Mouse (Mus musculus) intestine, postnatal 0 days (tissue): ENCODE measurements at regions not wholly inside any gene's neighbourhood (a gene's known extent, or its start where the extent isn't known, plus 50 kb on each side); places are given as distances from the start of the nearest gene placed in this dataset.

Experiments used
- ATAC-seq: fragments of 200-750 bp; cut with Nextera tagmentation; 2 replicates; pipeline ENCODE4 v1.8.0; 2017; ENCODE audit warnings: mild to moderate bottlenecking, moderate TSS enrichment, moderate library complexity
- H3K27ac ChIP-seq: fragments of 300-500 bp; sonication (generic); 2 replicates; pipeline ENCODE4 v1.5.1; 2014; ENCODE audit warnings: mild to moderate bottlenecking, low read depth, low read length, moderate library complexity
- H3K27me3 ChIP-seq: fragments of 300-500 bp; sonication (generic); replicated peaks from 2 replicates; pipeline ENCODE4 v1.6.1; 2014; ENCODE audit warnings: low read length, mixed read lengths; ENCODE audit not compliant: control insufficient read depth, insufficient read depth
- H3K36me3 ChIP-seq: fragments of 300-500 bp; sonication (generic); 2 replicates; pipeline ENCODE4 v1.6.1; 2014; ENCODE audit warnings: mild to moderate bottlenecking, moderate library complexity; ENCODE audit not compliant: control insufficient read depth, insufficient read depth
- H3K4me1 ChIP-seq: fragments of 300-500 bp; sonication (generic); replicated peaks from 2 replicates; pipeline ENCODE4 v1.6.1; 2014; ENCODE audit warnings: antibody characterized with exemption, low read length, mixed read lengths; ENCODE audit not compliant: control insufficient read depth, insufficient read depth
- H3K4me2 ChIP-seq: fragments of 300-500 bp; sonication (generic); replicated peaks from 2 replicates; pipeline ENCODE4 v1.6.1; 2014; ENCODE audit warnings: low read depth, mild to moderate bottlenecking, moderate library complexity
- H3K4me3 ChIP-seq: fragments of 300-500 bp; sonication (generic); 2 replicates; pipeline ENCODE4 v1.5.1; 2014; ENCODE audit warnings: low read depth, low read length
- H3K9ac ChIP-seq: fragments of 300-500 bp; sonication (generic); 2 replicates; pipeline ENCODE4 v1.6.1; 2014; ENCODE audit warnings: mild to moderate bottlenecking, low read depth, low read length
- H3K9me3 ChIP-seq: fragments of 300-500 bp; sonication (generic); 2 replicates; pipeline ENCODE4 v1.6.1; 2016; ENCODE audit warnings: mixed run types; ENCODE audit not compliant: control insufficient read depth
- CTCF ChIP-seq: sonication (generic); IDR thresholded peaks from 2 replicates; pipeline ENCODE4 v1.5.1; 2016; ENCODE audit warnings: low read depth, mild to moderate bottlenecking, control low read depth, antibody characterized with exemption, moderate library complexity
- WGBS: fragments of 180-500 bp; shearing (Covaris S2); extraction: QIAGEN DNeasy Blood & Tissue Kit; methylation state at CpG from one replicate; pipeline ENCODE4 v1.1.7; 2014; 5-methylcytosine and 5-hydroxymethylcytosine counted together

- peaks cover 4% of the 10 kb centered on the region for H3K27me3 ChIP-seq
- H3K9ac ChIP-seq, result no peak overlapping the region
- no peak for ATAC-seq
- no peaks in the 10 kb centered on the region for H3K4me1 ChIP-seq
- no peaks in the 10 kb centered on the region for H3K9me3 ChIP-seq
- no peaks in the 10 kb centered on the region for H3K36me3 ChIP-seq
- H3K27ac ChIP-seq, result no peak overlapping the region
- no peak for TF ChIP-seq CTCF
- WGBS, result 38% methylated on average over 6 of the region's 6 CpGs
- no peak overlapping the region for H3K4me2 ChIP-seq
- H3K4me3 ChIP-seq, result no peak overlapping the region
Observed at GRCm38 (mm10) chrX:99523306-99523705, 52.2 kb upstream of the Pja1 start.

GRCm38 (mm10) chrX:99522830-99523229 is 51.8 kb upstream of the Pja1 start:
- ATAC-seq, result no peak
- H3K9ac ChIP-seq, result no peak overlapping the region
- H3K9me3 ChIP-seq, result no peaks in the 10 kb centered on the region
- no peak overlapping the region for H3K4me2 ChIP-seq
- no peaks in the 10 kb centered on the region for H3K36me3 ChIP-seq
- H3K27me3 ChIP-seq, result peaks cover 4% of the 10 kb centered on the region
- H3K4me3 ChIP-seq, result no peak overlapping the region
- no peak overlapping the region for H3K27ac ChIP-seq
- peak; percentile 91 for TF ChIP-seq CTCF
- WGBS, result 34% methylated on average over 5 of the region's 5 CpGs
- no peaks in the 10 kb centered on the region for H3K4me1 ChIP-seq

GRCm38 (mm10) chrX:99522289-99522688 is 51.2 kb upstream of the Pja1 start:
- no peak overlapping the region for H3K27ac ChIP-seq
- WGBS, result 64% methylated on average over 11 of the region's 11 CpGs

GRCm38 (mm10) chrX:99521866-99522265 is 50.8 kb upstream of the Pja1 start:
- Histone ChIP-seq H3K4me2 (no peak overlapping the region), H3K9ac (no peak overlapping the region), H3K27ac (no peak overlapping the region), H3K36me3 (no peaks in the 10 kb centered on the region), H3K9me3 (no peaks in the 10 kb centered on the region), H3K4me3 (no peak overlapping the region), H3K4me1 (no peaks in the 10 kb centered on the region), H3K27me3 (peaks cover 4% of the 10 kb centered on the region)
- WGBS, result 80% methylated on average over 7 of the region's 7 CpGs
- ATAC-seq, result no peak
- TF ChIP-seq CTCF, result no peak

More at GRCm38 (mm10) chrX:99522289-99522688, 51.2 kb upstream of the Pja1 start:
- H3K27me3 ChIP-seq, result peaks cover 4% of the 10 kb centered on the region
- TF ChIP-seq CTCF, result no peak
- no peaks in the 10 kb centered on the region for H3K36me3 ChIP-seq
- ATAC-seq, result no peak
- H3K9ac ChIP-seq, result no peak overlapping the region
- no peak overlapping the region for H3K4me3 ChIP-seq
- H3K4me1 ChIP-seq, result no peaks in the 10 kb centered on the region
- H3K4me2 ChIP-seq, result no peak overlapping the region
- no peaks in the 10 kb centered on the region for H3K9me3 ChIP-seq
